Mouse (Mus musculus): Measurements from ENCODE around the gene Mpzl1. TPM values are rescaled to one million over a fixed set of nuclear protein-coding genes. Genes with fewer than 3 reads are reported as not detected.

The Mpzl1 gene
- total and polyA plus RNA-seq, 2 experiments = 1.4 to 5.8 TPM

- Histone ChIP-seq H3K9ac (ENCODE audit: low read depth, low read length) (no peak overlapping the region), H3K27ac (replicated peaks; ENCODE audit: insufficient read depth, low read depth, low read length) (no peak overlapping the region)
- no peak for DNase-seq (ENCODE audit: extremely low read depth, low read depth, low spot score)
Measured at GRCm38 (mm10) chr1:165678861-165679617, 44.7 kb upstream of the Mpzl1 start.

DNA sequence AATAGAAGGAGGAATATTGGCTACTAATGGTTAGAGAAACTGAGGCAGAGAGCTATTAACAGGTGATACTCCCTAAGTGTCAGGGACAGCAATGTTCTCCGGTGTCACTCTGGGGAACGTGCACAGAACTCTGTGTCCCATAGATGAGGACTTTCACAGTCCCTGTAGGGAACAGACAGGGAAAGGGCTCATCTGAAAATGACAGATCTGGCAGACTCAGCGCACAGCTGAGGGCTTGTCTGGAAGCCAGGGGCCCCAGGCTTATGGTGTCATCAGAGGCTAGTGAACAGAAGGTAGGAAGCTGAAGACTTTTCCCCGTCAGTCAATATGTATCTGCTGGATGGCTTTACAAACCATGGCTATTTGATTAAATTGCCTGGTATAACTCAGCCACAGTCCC lies 43.2 kb upstream of the Mpzl1 start:
- TF ChIP-seq CTCF (IDR thresholded peaks at IDR 0.05; ENCODE audit: low read depth, low read length) = no peak
- no peak for TF ChIP-seq POLR2A (IDR thresholded peaks at IDR 0.05; ENCODE audit: extremely low read depth, insufficient read depth, low read length)
- no peak overlapping the region for H3K9ac ChIP-seq (ENCODE audit: low read depth, low read length)
- H3K27ac ChIP-seq (replicated peaks; ENCODE audit: insufficient read depth, low read depth, low read length) = no peak overlapping the region
- no peak for DNase-seq (ENCODE audit: extremely low read depth, low read depth, low spot score)
- no peaks in the 10 kb centered on the region for H3K36me3 ChIP-seq (ENCODE audit: control insufficient read depth, insufficient read depth, low read length)
- no peaks in the 10 kb centered on the region for H3K27me3 ChIP-seq (ENCODE audit: control insufficient read depth, insufficient read depth, low read length)
- WGBS = 89% methylated on average over 4 of the region's 4 CpGs
- no peak overlapping the region for H3K4me3 ChIP-seq (ENCODE audit: insufficient read depth, low read depth, low read length)
- peaks cover 7% of the 10 kb centered on the region; the same call in 1 of the 2 replicates for H3K4me1 ChIP-seq (ENCODE audit: control insufficient read depth, insufficient read depth, low read length)
- H3K79me2 ChIP-seq (ENCODE audit: control insufficient read depth, insufficient read depth, low read length) = 0 out of 2 replicates have a peak, but pooled peaks cover 4% of the 10 kb centered on the region

More at GRCm38 (mm10) chr1:165678861-165679617, 44.7 kb upstream of the Mpzl1 start:
- no peaks in the 10 kb centered on the region for H3K27me3 ChIP-seq (ENCODE audit: control insufficient read depth, insufficient read depth, low read length)
- H3K4me3 ChIP-seq (ENCODE audit: insufficient read depth, low read depth, low read length) = no peak overlapping the region
- H3K36me3 ChIP-seq (ENCODE audit: control insufficient read depth, insufficient read depth, low read length) = no peaks in the 10 kb centered on the region
- H3K79me2 ChIP-seq (ENCODE audit: control insufficient read depth, insufficient read depth, low read length) = 0 out of 2 replicates have a peak, but pooled peaks cover 4% of the 10 kb centered on the region
- WGBS = 82% methylated on average over 15 of the region's 15 CpGs
- peaks cover 11% of the 10 kb centered on the region; the same call in 1 of the 2 replicates for H3K4me1 ChIP-seq (ENCODE audit: control insufficient read depth, insufficient read depth, low read length)
- peak; percentile 33; the same call in 1 of the 2 replicates for TF ChIP-seq CTCF (IDR thresholded peaks at IDR 0.05; ENCODE audit: low read depth, low read length)
- no peak for TF ChIP-seq POLR2A (IDR thresholded peaks at IDR 0.05; ENCODE audit: extremely low read depth, insufficient read depth, low read length)

- Histone ChIP-seq H3K27ac (replicated peaks; ENCODE audit: insufficient read depth, low read depth, low read length) (no peak overlapping the region), H3K27me3 (ENCODE audit: control insufficient read depth, insufficient read depth, low read length) (no peaks in the 10 kb centered on the region), H3K9ac (ENCODE audit: low read depth, low read length) (no peak overlapping the region), H3K4me3 (ENCODE audit: insufficient read depth, low read depth, low read length) (no peak overlapping the region), H3K79me2 (ENCODE audit: control insufficient read depth, insufficient read depth, low read length) (0 out of 2 replicates have a peak, but pooled peaks cover 4% of the 10 kb centered on the region), H3K4me1 (ENCODE audit: control insufficient read depth, insufficient read depth, low read length) (peaks cover 8% of the 10 kb centered on the region; the same call in 1 of the 2 replicates), H3K36me3 (ENCODE audit: control insufficient read depth, insufficient read depth, low read length) (no peaks in the 10 kb centered on the region)
- 76% methylated on average over 3 of the region's 3 CpGs for whole genome bisulfite sequencing
- DNase-seq (ENCODE audit: extremely low read depth, low read depth, low spot score) = no peak
- no peak for TF ChIP-seq POLR2A (IDR thresholded peaks at IDR 0.05; ENCODE audit: extremely low read depth, insufficient read depth, low read length)
- no peak for TF ChIP-seq CTCF (IDR thresholded peaks at IDR 0.05; ENCODE audit: low read depth, low read length)
Measured at GRCm38 (mm10) chr1:165676993-165677392, 42.7 kb upstream of the Mpzl1 start.

GRCm38 (mm10) chr1:165675167-165675566 lies 40.8 kb upstream of the Mpzl1 start:
- Histone ChIP-seq H3K27me3 (ENCODE audit: control insufficient read depth, insufficient read depth, low read length) (no peaks in the 10 kb centered on the region), H3K4me1 (ENCODE audit: control insufficient read depth, insufficient read depth, low read length) (peaks cover 4% of the 10 kb centered on the region; the same call in 1 of the 2 replicates), H3K4me3 (ENCODE audit: insufficient read depth, low read depth, low read length) (no peak overlapping the region), H3K27ac (replicated peaks; ENCODE audit: insufficient read depth, low read depth, low read length) (no peak overlapping the region), H3K79me2 (ENCODE audit: control insufficient read depth, insufficient read depth, low read length) (0 out of 2 replicates have a peak, but pooled peaks cover 4% of the 10 kb centered on the region), H3K9ac (ENCODE audit: low read depth, low read length) (no peak overlapping the region), H3K36me3 (ENCODE audit: control insufficient read depth, insufficient read depth, low read length) (no peaks in the 10 kb centered on the region)
- TF ChIP-seq CTCF (IDR thresholded peaks at IDR 0.05; ENCODE audit: low read depth, low read length) = no peak
- no peak for TF ChIP-seq POLR2A (IDR thresholded peaks at IDR 0.05; ENCODE audit: extremely low read depth, insufficient read depth, low read length)
- 89% methylated on average over 9 of the region's 9 CpGs for WGBS
- DNase-seq (ENCODE audit: extremely low read depth, low read depth, low spot score) = no peak

- 71% methylated on average over 9 of the region's 9 CpGs for WGBS
Measured at GRCm38 (mm10) chr1:165672355-165672754, 38.0 kb upstream of the Mpzl1 start.

More at GRCm38 (mm10) chr1:165672355-165672754, 38.0 kb upstream of the Mpzl1 start:
- Histone ChIP-seq H3K27ac (replicated peaks; ENCODE audit: insufficient read depth, low read depth, low read length) (no peak overlapping the region), H3K36me3 (ENCODE audit: control insufficient read depth, insufficient read depth, low read length) (no peaks in the 10 kb centered on the region), H3K79me2 (ENCODE audit: control insufficient read depth, insufficient read depth, low read length) (0 out of 2 replicates have a peak, but pooled peaks cover 4% of the 10 kb centered on the region), H3K4me1 (ENCODE audit: control insufficient read depth, insufficient read depth, low read length) (peaks cover 6% of the 10 kb centered on the region; the same call in 1 of the 2 replicates), H3K9ac (ENCODE audit: low read depth, low read length) (no peak overlapping the region), H3K4me3 (ENCODE audit: insufficient read depth, low read depth, low read length) (no peak overlapping the region), H3K27me3 (ENCODE audit: control insufficient read depth, insufficient read depth, low read length) (no peaks in the 10 kb centered on the region)
- TF ChIP-seq CTCF (IDR thresholded peaks at IDR 0.05; ENCODE audit: low read depth, low read length) (0 out of 2 replicates have a peak, but pooled peaks have one; percentile 8), POLR2A (IDR thresholded peaks at IDR 0.05; ENCODE audit: extremely low read depth, insufficient read depth, low read length) (no peak)
- no peak for DNase-seq (ENCODE audit: extremely low read depth, low read depth, low spot score)

Measured in liver, adult 2 months (tissue).